ENCODE assay signal across 9 mouse cellular contexts in genomic region chr10:59295241-59295811, GRCm38 (mm10). TPM values are rescaled to one million over a fixed set of nuclear protein-coding genes. Genes with fewer than 3 reads are reported as not detected.
A peak's percentile ranks its signal among the peaks of the same experiment; 100 is the strongest.
DNase-seq lines count a peak whose midpoint lies in the region; ATAC-seq and TF ChIP-seq lines count a peak whose summit lies in the region.
"Had no signal": no experiment of that assay in that cellular context is flagged by ENCODE, and none has a peak within 500 bp of the region (broad histone marks: within the 10 kb centered on the region; RNA-seq: fewer than 3 reads in every experiment).

No protein-coding gene starts in this region.

- H3K36me3 ChIP-seq in kidney, postnatal 0 days (ENCODE audit: insufficient read depth, low read length), result no peaks in the 10 kb centered on the region
- H3K36me3 ChIP-seq in liver, embryonic 14.5 days (replicated peaks; ENCODE audit: control insufficient read depth, insufficient read depth, low read depth), result no peaks in the 10 kb centered on the region
- no peaks in the 10 kb centered on the region for H3K36me3 ChIP-seq in neural tube, embryonic 13.5 days
- H3K36me3 ChIP-seq: stomach, embryonic 15.5 days had no signal

- H3K27me3 ChIP-seq in kidney, postnatal 0 days (ENCODE audit: insufficient read depth, low read length), result no peaks in the 10 kb centered on the region
- H3K27me3 ChIP-seq in liver, embryonic 14.5 days (ENCODE audit: control insufficient read depth, insufficient read depth, low read length), result no peaks in the 10 kb centered on the region
- H3K27me3 ChIP-seq in neural tube, embryonic 13.5 days, result no peaks in the 10 kb centered on the region
- H3K27me3 ChIP-seq: stomach, embryonic 15.5 days had no signal

- no peak overlapping the region for H3K4me2 ChIP-seq in kidney, postnatal 0 days (ENCODE audit: low read length)
- no peak overlapping the region for H3K4me2 ChIP-seq in liver, embryonic 14.5 days (ENCODE audit: low read depth)
- H3K4me2 ChIP-seq in neural tube, embryonic 13.5 days, result no peak overlapping the region
- H3K4me2 ChIP-seq: stomach, embryonic 15.5 days had no signal

- H3K9ac ChIP-seq in kidney, postnatal 0 days (ENCODE audit: low read depth, low read length), result no peak overlapping the region
- no peak overlapping the region for H3K9ac ChIP-seq in liver, embryonic 14.5 days (replicated peaks)
- H3K9ac ChIP-seq in neural tube, embryonic 13.5 days, result no peak overlapping the region
- H3K9ac ChIP-seq: stomach, embryonic 15.5 days had no signal

- peak; percentile 41 for DNase-seq in ovary, adult 18-20 months (ENCODE audit: low spot score)
- no peak for DNase-seq in ovary, postnatal 10 days (ENCODE audit: low spot score)
- peak; percentile 55 to 64 for DNase-seq in cerebellum, adult 18-20 months
- DNase-seq in kidney, postnatal 0 days (ENCODE audit: low spot score), result peak; percentile 58
- DNase-seq in liver, embryonic 14.5 days (ENCODE audit: low read depth in 3 of 3, low spot score in 3 of 3), result peak; percentile 44 to 61 (median 47)
- DNase-seq in testis, postnatal 10 days (ENCODE audit: low spot score), result peak; percentile 84

- no peaks in the 10 kb centered on the region for H3K9me3 ChIP-seq in kidney, postnatal 0 days (replicated peaks; ENCODE audit: low read length)
- H3K9me3 ChIP-seq in liver, embryonic 14.5 days (ENCODE audit: control insufficient read depth, low read length), result no peaks in the 10 kb centered on the region
- no peaks in the 10 kb centered on the region for H3K9me3 ChIP-seq in neural tube, embryonic 13.5 days
- H3K9me3 ChIP-seq: stomach, embryonic 15.5 days had no signal

- TF ChIP-seq CTCF in kidney, postnatal 0 days (IDR thresholded peaks at IDR 0.05; ENCODE audit: low read depth), result peak; percentile 73
- TF ChIP-seq CTCF in liver, embryonic 14.5 days (IDR thresholded peaks at IDR 0.05; ENCODE audit: low read depth), result peak; percentile 95

- no peak overlapping the region for H3K27ac ChIP-seq in kidney, postnatal 0 days
- no peak overlapping the region for H3K27ac ChIP-seq in liver, embryonic 14.5 days
- H3K27ac ChIP-seq in neural tube, embryonic 13.5 days (replicated peaks), result no peak overlapping the region
- H3K27ac ChIP-seq: stomach, embryonic 15.5 days had no signal

- peak; percentile 56 for ATAC-seq in frontal cortex, adult (ENCODE audit: low TSS enrichment)
- ATAC-seq in kidney, postnatal 0 days (replicated peaks; ENCODE audit: low FRiP score, low read depth), result no peak
- ATAC-seq in liver, embryonic 14.5 days (ENCODE audit: insufficient read depth), result peak; percentile 33; the same call in 1 of the 2 replicates
- ATAC-seq in neural tube, embryonic 13.5 days (ENCODE audit: low read depth), result peak; percentile 33; the same call in 1 of the 2 replicates

- TF ChIP-seq EP300 in liver, embryonic 14.5 days (IDR thresholded peaks at IDR 0.05; ENCODE audit: low read depth), result no peak

- 60% methylated on average over 8 of the region's 8 CpGs for WGBS in kidney, postnatal 0 days
- 49% methylated on average over 8 of the region's 8 CpGs for WGBS in liver, embryonic 14.5 days (ENCODE audit: insufficient replicate concordance)
- 66% methylated on average over 8 of the region's 8 CpGs for WGBS in neural tube, embryonic 13.5 days

- no peak overlapping the region for H3K4me3 ChIP-seq in kidney, postnatal 0 days (replicated peaks; ENCODE audit: low read depth, low read length)
- no peak overlapping the region for H3K4me3 ChIP-seq in liver, embryonic 14.5 days (ENCODE audit: insufficient read depth in 1 of 2, low read depth in 2 of 2, low read length in 2 of 2)
- H3K4me3 ChIP-seq in neural tube, embryonic 13.5 days, result no peak overlapping the region
- H3K4me3 ChIP-seq: stomach, embryonic 15.5 days had no signal

- H3K4me1 ChIP-seq in kidney, postnatal 0 days (replicated peaks; ENCODE audit: insufficient read depth, low read length), result no peaks in the 10 kb centered on the region
- no peaks in the 10 kb centered on the region for H3K4me1 ChIP-seq in liver, embryonic 14.5 days (replicated peaks; ENCODE audit: control insufficient read depth in 2 of 2, insufficient read depth in 2 of 2, low read length in 1 of 2)
- H3K4me1 ChIP-seq in neural tube, embryonic 13.5 days (replicated peaks), result no peaks in the 10 kb centered on the region

RNA-seq across cellular contexts. Expression of gene P4ha1, which starts 27.8 kb away (rescaled TPM):
- polyA plus RNA-seq in kidney, postnatal 0 days (2015; fragmentation: Nextera tagmentation; extraction: Ambion mirVana), result 27.9 and 31.3 TPM in 2 replicates
- 3.9 and 5.1 TPM in 2 replicates for polyA plus RNA-seq in liver, embryonic 14.5 days (2012; rRNA removed)
- 9.3 and 9.6 TPM in 2 replicates for polyA plus RNA-seq in liver, embryonic 14.5 days (2014; fragmentation: Nextera tagmentation; extraction: Ambion mirVana)
- 32.7 and 41.9 TPM in 2 replicates for polyA plus RNA-seq in neural tube, embryonic 13.5 days (2015; fragmentation: Nextera tagmentation; extraction: Ambion mirVana)
